Mouse (Mus musculus) embryonic facial prominence, embryonic 13.5 days (tissue): ENCODE measurements around the gene Rpl12. TPM values are rescaled to one million over a fixed set of nuclear protein-coding genes. Genes with fewer than 3 reads are reported as not detected.

Experiments
- polyA plus RNA-seq: library from polyadenylated mRNA; unstranded; fragments of >200 nt; fragmentation: Nextera tagmentation; extraction: Ambion mirVana; gene quantifications from 2 replicates; pipeline ENCODE4 v1.2.1, GENCODE M21; 2015

Gene Rpl12
- polyA plus RNA-seq, 1 experiment from 2014 or later, result 205 TPM

Other genes starting within 250 kb of the Rpl12 start
- 102 and 114 TPM in 2 replicates for gene Cdk9, start 248.5 kb upstream of the Rpl12 start, polyA plus RNA-seq
- gene Sh2d3c, start 240.5 kb upstream of the Rpl12 start, polyA plus RNA-seq, result 19.4 and 21.8 TPM in 2 replicates
- 0.34 and 0.58 TPM in 2 replicates for gene 6330409D20Rik, start 220.5 kb upstream of the Rpl12 start, polyA plus RNA-seq
- gene Tor2a, start 204.3 kb upstream of the Rpl12 start, polyA plus RNA-seq, result 65.1 and 72.3 TPM in 2 replicates
- 0.21 and 0.29 TPM in 2 replicates for gene Ttc16, start 185.9 kb upstream of the Rpl12 start, polyA plus RNA-seq
- gene Ptrh1, start 185.8 kb upstream of the Rpl12 start, polyA plus RNA-seq, result 4.6 and 5.8 TPM in 2 replicates
- 0.87 and 1.5 TPM in 2 replicates for gene Cfap157, start 177.1 kb upstream of the Rpl12 start, polyA plus RNA-seq
- 18.1 and 22.8 TPM in 2 replicates for gene Stxbp1, start 114.3 kb upstream of the Rpl12 start, polyA plus RNA-seq
- gene Fam129b, start 85.4 kb upstream of the Rpl12 start, polyA plus RNA-seq, result 57.2 and 59.2 TPM in 2 replicates
- 13.4 and 13.6 TPM in 2 replicates for gene Lrsam1, start 55 bp downstream of the Rpl12 start, polyA plus RNA-seq
- gene Slc2a8, start 20.5 kb downstream of the Rpl12 start, polyA plus RNA-seq, result 24.6 and 25.8 TPM in 2 replicates
- 11.2 and 13.5 TPM in 2 replicates for gene Garnl3, start 170.1 kb downstream of the Rpl12 start, polyA plus RNA-seq